Mouse (Mus musculus) forebrain, postnatal 0 days (tissue): ENCODE results near the gene Snrpf. TPM values are rescaled to one million over a fixed set of nuclear protein-coding genes. Genes with fewer than 3 reads are reported as not detected.

Source experiments
- ATAC-seq: fragments of 200-750 bp; cut with Nextera tagmentation; 2 replicates; pipeline ENCODE4 v1.8.0; 2017; ENCODE audit warnings: mild to moderate bottlenecking, moderate library complexity
- DNase-seq: peaks from one replicate; pipeline ENCODE4 v3.0.0-alpha.2; 2015
- H3K27ac ChIP-seq: fragments of 300-500 bp; sonication (generic); 2 replicates; pipeline ENCODE4 v1.5.1; 2014; ENCODE audit warnings: low read depth, mild to moderate bottlenecking, antibody characterized with exemption, low read length, moderate library complexity, mixed read lengths
- H3K27me3 ChIP-seq: fragments of 300-500 bp; sonication (generic); 2 replicates; pipeline ENCODE4 v1.6.1; 2014; ENCODE audit warnings: mild to moderate bottlenecking, low read length, mixed read lengths; ENCODE audit not compliant: insufficient read depth
- H3K36me3 ChIP-seq: fragments of 300-500 bp; sonication (generic); 2 replicates; pipeline ENCODE4 v1.6.1; 2014; ENCODE audit warnings: mild to moderate bottlenecking, moderate library complexity; ENCODE audit not compliant: insufficient read depth
- H3K4me1 ChIP-seq: fragments of 300-500 bp; sonication (generic); 2 replicates; pipeline ENCODE4 v1.6.1; 2014; ENCODE audit warnings: antibody characterized with exemption; ENCODE audit not compliant: insufficient read depth
- H3K4me2 ChIP-seq: fragments of 300-500 bp; sonication (generic); 2 replicates; pipeline ENCODE4 v1.6.1; 2014; ENCODE audit warnings: low read depth, mild to moderate bottlenecking, moderate library complexity
- H3K4me3 ChIP-seq: fragments of 300-500 bp; sonication (generic); 2 replicates; pipeline ENCODE4 v1.5.1; 2014; ENCODE audit warnings: low read depth, low read length, mixed read lengths
- H3K9ac ChIP-seq: fragments of 300-500 bp; sonication (generic); 2 replicates; pipeline ENCODE4 v1.6.1; 2014; ENCODE audit warnings: mild to moderate bottlenecking
- H3K9me3 ChIP-seq: fragments of 300-500 bp; sonication (generic); 2 replicates; pipeline ENCODE4 v1.6.1; 2016; ENCODE audit warnings: low read length
- CTCF ChIP-seq: sonication (generic); IDR thresholded peaks from 2 replicates; pipeline ENCODE4 v1.5.1; 2016; ENCODE audit warnings: antibody characterized with exemption, control low read depth, low read depth
- WGBS: fragments of 180-500 bp; shearing (Covaris S2); extraction: QIAGEN DNeasy Blood & Tissue Kit; methylation state at CpG from one replicate; pipeline ENCODE4 v1.1.7; 2014; 5-methylcytosine and 5-hydroxymethylcytosine counted together
- polyA plus RNA-seq: library from polyadenylated mRNA; unstranded; fragments of >200 nt; fragmentation: Nextera tagmentation; extraction: Ambion mirVana; gene quantifications from 2 replicates; pipeline ENCODE4 v1.2.1, GENCODE M21; 2015
- total RNA-seq: library from RNA; depleted of rRNA; stranded (reverse); fragments of >200 nt; gene quantifications from 2 replicates; pipeline ENCODE4 v1.2.3, GENCODE M21; 2014

The Snrpf gene
- total and polyA plus RNA-seq, 2 experiments from 2014 or later = 48.4 to 68.5 TPM

GRCm38 (mm10) chr10:93544172-93544571 lies 45.3 kb downstream of the Snrpf start:
- no peak for ATAC-seq

GRCm38 (mm10) chr10:93543176-93543575 lies 46.3 kb downstream of the Snrpf start:
- no peaks in the 10 kb centered on the region for H3K36me3 ChIP-seq
- H3K4me1 ChIP-seq = 0 out of 2 replicates have a peak, but pooled peaks cover 9% of the 10 kb centered on the region
- no peak overlapping the region for H3K4me2 ChIP-seq
- H3K9me3 ChIP-seq = no peaks in the 10 kb centered on the region
- ATAC-seq (no peak), DNase-seq (no peak)
- H3K27ac ChIP-seq = no peak overlapping the region
- 59% methylated on average over 6 of the region's 6 CpGs for WGBS
- no peak overlapping the region for H3K4me3 ChIP-seq
- TF ChIP-seq CTCF = no peak
- no peak overlapping the region for H3K9ac ChIP-seq
- no peaks in the 10 kb centered on the region for H3K27me3 ChIP-seq

More at GRCm38 (mm10) chr10:93544172-93544571, 45.3 kb downstream of the Snrpf start:
- no peak for TF ChIP-seq CTCF
- no peak for DNase-seq
- no peaks in the 10 kb centered on the region for H3K27me3 ChIP-seq
- H3K4me1 ChIP-seq = 0 out of 2 replicates have a peak, but pooled peaks cover 9% of the 10 kb centered on the region
- no peaks in the 10 kb centered on the region for H3K36me3 ChIP-seq
- H3K4me2 ChIP-seq = no peak overlapping the region
- no peak overlapping the region for H3K4me3 ChIP-seq
- H3K27ac ChIP-seq = no peak overlapping the region
- H3K9me3 ChIP-seq = no peaks in the 10 kb centered on the region
- 72% methylated on average over 5 of the region's 5 CpGs for WGBS
- no peak overlapping the region for H3K9ac ChIP-seq

DNA sequence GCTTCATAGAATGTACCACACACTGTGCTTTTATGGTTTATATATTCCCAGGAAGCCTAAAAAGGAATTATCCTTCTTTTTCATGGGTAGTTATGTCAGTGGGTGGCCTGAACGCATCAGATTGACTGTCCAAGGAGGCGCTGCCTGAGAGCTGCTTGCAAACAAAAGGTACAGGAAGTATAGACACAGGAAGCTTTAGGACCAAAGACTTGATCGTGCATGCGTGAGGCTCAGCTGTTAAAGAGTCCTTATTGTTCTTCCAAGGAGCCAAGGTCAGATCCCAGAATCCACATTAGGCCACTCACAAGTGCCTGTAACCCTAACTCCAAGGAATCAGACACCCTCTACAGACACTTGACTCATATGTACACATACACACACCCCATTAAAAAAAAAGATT lies 47.1 kb downstream of the Snrpf start:
- Histone ChIP-seq H3K4me3 (no peak overlapping the region), H3K9me3 (no peaks in the 10 kb centered on the region), H3K27ac (no peak overlapping the region), H3K9ac (no peak overlapping the region), H3K36me3 (no peaks in the 10 kb centered on the region), H3K27me3 (no peaks in the 10 kb centered on the region), H3K4me1 (0 out of 2 replicates have a peak, but pooled peaks cover 9% of the 10 kb centered on the region), H3K4me2 (no peak overlapping the region)
- ATAC-seq (no peak), DNase-seq (no peak)
- 41% methylated on average over 4 of the region's 4 CpGs for WGBS
- TF ChIP-seq CTCF = no peak

DNA sequence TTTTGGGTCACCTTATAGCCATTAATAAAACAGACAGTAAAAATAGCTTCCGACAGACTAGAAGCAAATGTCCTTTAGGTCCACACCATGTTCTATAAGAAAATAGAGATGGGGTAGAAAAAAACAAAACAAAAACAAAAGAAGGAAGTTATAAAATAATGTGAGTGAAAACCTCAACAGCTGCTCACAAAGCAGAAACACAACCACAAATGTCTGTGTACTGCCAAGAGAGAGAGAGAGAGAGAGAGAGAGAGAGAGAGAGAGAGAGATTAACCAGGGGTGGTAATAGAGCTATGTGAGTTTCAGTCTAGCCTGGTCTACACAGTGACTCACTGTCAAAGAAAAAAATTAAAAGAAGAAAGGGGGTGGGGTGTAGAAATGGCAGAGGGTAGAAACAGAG lies 47.9 kb downstream of the Snrpf start:
- H3K9me3 ChIP-seq = no peaks in the 10 kb centered on the region
- no peaks in the 10 kb centered on the region for H3K27me3 ChIP-seq
- DNase-seq = no peak
- H3K4me2 ChIP-seq = no peak overlapping the region
- H3K36me3 ChIP-seq = no peaks in the 10 kb centered on the region
- H3K4me1 ChIP-seq = 0 out of 2 replicates have a peak, but pooled peaks cover 9% of the 10 kb centered on the region
- WGBS = 93% methylated on average over 1 of the region's 1 CpGs
- H3K4me3 ChIP-seq = no peak overlapping the region
- no peak for TF ChIP-seq CTCF
- no peak overlapping the region for H3K27ac ChIP-seq
- ATAC-seq = no peak
- no peak overlapping the region for H3K9ac ChIP-seq

GRCm38 (mm10) chr10:93540431-93541210 lies 48.9 kb downstream of the Snrpf start, which contains the start of gene Ccdc38:
Gene Ccdc38, plus strand, starts transcription at chr10:93540632.
- ATAC-seq = no peak
- peak within 1 kb of the TSS; percentile 69 for H3K4me2 ChIP-seq
- no peak for DNase-seq
- 68% methylated on average over 17 of the region's 17 CpGs for WGBS
- 0 out of 2 replicates have a peak within 1 kb of the TSS, but pooled peaks have one; percentile 33 for H3K9ac ChIP-seq
- TF ChIP-seq CTCF = no peak
- 0 out of 2 replicates have a peak, but pooled peaks cover 9% of the 10 kb centered on the region for H3K4me1 ChIP-seq
- no peak within 1 kb of the TSS for H3K27ac ChIP-seq
- no peaks in the 10 kb centered on the region for H3K36me3 ChIP-seq
- no peaks in the 10 kb centered on the region for H3K27me3 ChIP-seq
- peak within 1 kb of the TSS; percentile 31 for H3K4me3 ChIP-seq
- no peaks in the 10 kb centered on the region for H3K9me3 ChIP-seq

DNA sequence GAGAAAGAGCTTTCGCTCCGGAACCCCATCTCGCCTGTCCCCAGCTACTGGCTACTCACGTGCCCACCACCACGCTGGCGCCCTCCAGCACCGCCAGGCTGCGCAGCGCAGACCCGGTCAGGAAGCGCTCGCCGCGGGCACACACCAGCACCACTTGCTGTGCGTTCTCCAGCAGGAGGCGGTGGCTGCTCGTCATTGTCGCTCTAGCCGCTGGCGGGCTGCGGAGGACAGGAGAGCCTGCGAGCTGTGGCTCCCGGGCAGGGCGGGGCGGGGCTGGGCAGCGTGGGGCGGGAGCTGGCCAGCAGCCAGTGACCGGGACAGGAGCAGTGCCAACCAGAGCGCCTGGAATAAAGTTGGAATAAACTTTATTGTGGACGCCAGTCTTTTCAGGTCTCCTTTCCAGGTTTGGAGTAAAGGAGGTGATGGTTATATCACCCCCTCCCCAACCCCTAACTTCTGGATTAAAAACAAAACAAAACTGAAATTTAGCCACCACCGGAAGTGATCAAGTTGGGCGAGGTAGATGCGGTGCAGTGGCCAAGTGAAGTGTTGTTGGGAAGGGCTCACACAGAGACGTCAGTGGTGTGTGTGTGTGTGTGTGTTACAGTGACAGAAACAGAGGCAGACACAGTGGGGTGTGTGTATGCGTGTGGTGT lies 49.6 kb downstream of the Snrpf start, which contains the start of gene Amdhd1:
Gene Amdhd1 (minus strand): TSS at position 259 of the 656 bp plus-strand sequence.
- Histone ChIP-seq H3K4me3 (peak within 1 kb of the TSS; percentile 31), H3K4me1 (0 out of 2 replicates have a peak, but pooled peaks cover 9% of the 10 kb centered on the region), H3K27ac (no peak within 1 kb of the TSS), H3K27me3 (no peaks in the 10 kb centered on the region), H3K36me3 (no peaks in the 10 kb centered on the region), H3K9ac (0 out of 2 replicates have a peak within 1 kb of the TSS, but pooled peaks have one; percentile 33), H3K9me3 (no peaks in the 10 kb centered on the region), H3K4me2 (peak within 1 kb of the TSS; percentile 69)
- 4% methylated on average over 35 of the region's 35 CpGs for WGBS
- DNase-seq = peak; percentile 71
- TF ChIP-seq CTCF = peak; percentile 80
- ATAC-seq = peak; percentile 93
